Mouse (Mus musculus) kidney, adult 2 months (tissue): ENCODE measurements around the gene Trit1.

Experiments used
- CTCF ChIP-seq: fragments of 200-500 bp; conservative IDR thresholded peaks from 2 replicates; pipeline ENCODE4 v1.5.1; 2011; ENCODE audit warnings: low read depth, mild to moderate bottlenecking, control low read depth, low read length, moderate library complexity, mixed read lengths; ENCODE audit not compliant: insufficient read depth, insufficient read length
- POLR2A ChIP-seq: fragments of 200-500 bp; IDR thresholded peaks from one replicate; pipeline ENCODE4 v1.6.1; 2011; ENCODE audit warnings: low read depth, low read length, control low read depth

- no peak for TF ChIP-seq CTCF
- TF ChIP-seq POLR2A: no peak
Measured at GRCm38 (mm10) chr4:123022896-123023295, 6.5 kb downstream of the Trit1 start.
